Mouse (Mus musculus) hematopoietic stem cell, adult 5-6 weeks (primary cell): ENCODE data around the gene Rpl3. TPM values are rescaled to one million over a fixed set of nuclear protein-coding genes. Genes with fewer than 3 reads are reported as not detected.

Experiments used
- ATAC-seq, 2 experiments: fragments of 125-278 bp in 1 of 2; replicated peaks in 1 of 2; 2 replicates each; pipeline ENCODE4 v1.8.0; 2016 to 2017; ENCODE audit warnings: inconsistent platforms in 2 of 2, mild to moderate bottlenecking in 2 of 2, moderate number of reproducible peaks in 2 of 2, low read depth in 1 of 2, moderate TSS enrichment in 1 of 2; ENCODE audit not compliant: low FRiP score in 2 of 2, poor library complexity in 2 of 2, severe bottlenecking in 2 of 2, insufficient read depth in 1 of 2, low TSS enrichment in 1 of 2
- total RNA-seq: library from RNA; stranded (forward); fragments of 172-1452, 232-1000 nt; gene quantifications from 2 replicates; pipeline ENCODE4 v1.2.3, GENCODE M21; 2017

The Rpl3 gene
- total RNA-seq, 1 experiment from 2014 or later: 3,283 TPM

DNA sequence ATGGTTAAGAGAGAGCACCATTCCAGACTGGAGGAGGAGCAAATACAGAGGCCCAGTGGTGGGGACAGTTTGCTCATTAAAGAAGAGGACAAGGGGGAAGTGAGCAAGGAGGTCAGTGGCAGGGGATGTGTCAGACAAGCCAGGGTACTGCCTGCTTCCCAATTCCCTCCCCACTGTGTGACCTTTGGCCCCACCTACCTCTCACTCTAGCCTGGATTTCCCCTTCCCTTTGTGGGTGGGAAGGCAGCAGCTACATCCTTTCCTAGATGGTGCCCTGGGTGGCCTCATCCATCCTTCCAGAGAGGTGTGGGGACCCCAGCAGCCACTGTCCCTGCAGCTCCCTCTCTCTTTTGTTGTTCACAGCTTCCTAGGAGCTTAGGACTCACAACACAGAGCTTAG is 56.8 kb downstream of the Rpl3 start:
- no peak for ATAC-seq

DNA sequence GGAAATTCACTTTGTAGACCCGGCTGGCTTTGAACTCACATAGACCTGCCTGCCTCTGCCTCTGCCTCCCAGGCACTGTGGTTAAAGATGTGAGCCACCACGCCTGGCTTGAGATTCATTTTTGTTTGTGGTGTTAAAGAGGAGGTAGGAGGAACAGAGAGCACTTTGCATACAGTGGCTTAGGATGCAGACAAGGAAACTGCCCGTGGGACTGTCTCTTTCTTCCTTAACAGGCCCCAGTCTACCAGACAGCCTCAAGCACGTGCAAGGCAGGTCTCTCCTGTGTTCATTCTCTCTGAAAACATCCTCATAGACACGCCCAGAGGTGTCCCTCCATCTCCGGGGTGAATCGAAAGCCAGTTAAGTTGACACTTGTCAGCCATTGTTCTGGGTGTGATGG is 57.3 kb downstream of the Rpl3 start:
- no peak for ATAC-seq

DNA sequence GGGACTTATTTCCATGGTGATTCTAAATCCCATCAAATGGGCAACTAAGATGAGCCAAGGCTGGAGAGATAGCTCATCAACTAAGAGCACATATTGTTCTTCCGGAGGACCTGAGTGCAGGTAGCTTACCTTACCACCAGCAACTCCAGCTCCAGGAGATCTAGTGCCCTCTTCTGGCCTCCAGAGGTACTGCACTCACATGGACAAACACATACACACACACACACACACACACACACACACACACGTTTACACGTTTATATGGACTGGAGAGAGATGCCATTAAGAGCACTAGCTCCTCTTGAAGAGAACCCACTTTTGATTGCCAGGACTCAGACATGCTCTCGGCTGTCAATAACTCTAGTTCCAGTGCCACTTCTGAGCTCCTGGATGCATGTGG is 60.5 kb downstream of the Rpl3 start:
- ATAC-seq: no peak

DNA sequence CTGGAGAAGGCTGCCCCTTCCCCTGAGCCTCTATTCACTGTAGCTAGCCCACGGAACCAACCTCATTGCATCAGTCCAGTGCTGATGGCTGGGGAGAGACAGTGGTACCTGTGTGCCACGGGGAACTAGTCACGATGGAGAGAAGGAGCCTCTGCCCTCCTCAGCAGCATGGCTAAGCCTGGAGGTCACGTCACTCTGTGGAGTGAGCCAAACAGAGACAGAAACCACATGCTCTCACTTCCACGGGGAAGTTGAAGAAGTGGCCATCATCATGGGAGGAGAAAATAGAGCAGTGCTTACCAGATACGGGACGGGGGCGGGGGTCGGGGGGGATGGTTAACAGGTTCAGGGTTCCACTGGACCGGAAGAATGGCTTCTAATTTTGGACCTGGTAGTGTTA is 61.3 kb downstream of the Rpl3 start:
- no peak for ATAC-seq

DNA sequence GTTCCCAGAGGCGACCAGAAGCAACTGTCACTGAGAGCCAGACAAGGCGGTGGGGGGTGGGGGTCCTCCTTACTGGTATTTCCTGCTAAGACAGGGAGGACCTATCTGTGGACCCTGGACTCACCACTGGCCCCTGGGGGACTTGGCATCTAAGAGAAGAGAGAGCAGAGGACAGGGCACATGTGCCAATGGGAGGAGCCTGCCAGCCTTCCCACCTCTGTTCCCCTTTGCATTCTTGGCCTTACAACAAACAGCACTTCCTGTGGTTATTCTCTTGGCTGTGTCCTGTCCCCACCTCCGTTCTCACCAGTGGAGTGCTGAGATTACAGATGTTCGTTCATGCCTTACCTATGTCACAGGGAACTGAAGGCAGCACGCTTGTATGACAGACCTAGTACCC is 62.8 kb downstream of the Rpl3 start:
- peak; percentile 29 to 57; a peak in 1 of 4 replicates for ATAC-seq

Other genes with a start within 250 kb of the Rpl3 start
- 189 and 226 TPM in 2 replicates for gene Apobec3, start 200.2 kb downstream of the Rpl3 start, total RNA-seq
- gene Cbx7, start 120.7 kb downstream of the Rpl3 start, total RNA-seq: 12.6 TPM in 2 replicates
- gene Pdgfb, start 76.9 kb downstream of the Rpl3 start, total RNA-seq: 0.84 and 2.2 TPM in 2 replicates
- 0.89 and 5.7 TPM in 2 replicates for gene Syngr1, start 534 bp downstream of the Rpl3 start, total RNA-seq
- 17.1 TPM in 2 replicates for gene Tab1, start 41.3 kb upstream of the Rpl3 start, total RNA-seq
- gene Mgat3, start 81.9 kb upstream of the Rpl3 start, total RNA-seq: not detected in 2 replicates
- 25.9 and 28.0 TPM in 2 replicates for gene Mief1, start 142.2 kb upstream of the Rpl3 start, total RNA-seq
- not detected in 2 replicates for gene AC140267.1, start 144.0 kb upstream of the Rpl3 start, total RNA-seq
- gene Atf4, start 163.3 kb upstream of the Rpl3 start, total RNA-seq: 332 and 415 TPM in 2 replicates
- 22.0 and 48.2 TPM in 2 replicates for gene Rps19bp1, start 172.4 kb upstream of the Rpl3 start, total RNA-seq
- gene Cacna1i, start 195.4 kb upstream of the Rpl3 start, total RNA-seq: not detected in 2 replicates